Mouse (Mus musculus) G1E (cell line): ENCODE data around the gene Wdr66.

Source experiments
- CTCF ChIP-seq: IDR thresholded peaks from 2 replicates; pipeline ENCODE4 v1.5.1; 2012; ENCODE audit warnings: low read depth, low read length, inconsistent platforms, mixed read lengths
- GATA1 ChIP-seq: IDR thresholded peaks from 2 replicates; pipeline ENCODE4 v1.6.1; 2012; ENCODE audit warnings: borderline replicate concordance, low read length, inconsistent platforms, mixed read lengths
- GATA2 ChIP-seq: IDR thresholded peaks from 2 replicates; pipeline ENCODE4 v1.6.1; 2012; ENCODE audit warnings: low read depth, low read length, inconsistent platforms, borderline replicate concordance
- POLR2AphosphoS5 ChIP-seq: IDR thresholded peaks from 2 replicates; pipeline ENCODE4 v1.6.1; 2012; ENCODE audit warnings: low read depth, low read length, inconsistent platforms; ENCODE audit not compliant: insufficient replicate concordance
- TAL1 ChIP-seq: conservative IDR thresholded peaks from 2 replicates; pipeline ENCODE4 v1.6.1; 2012; ENCODE audit warnings: low read depth, low read length, inconsistent platforms, mixed read lengths

- TF ChIP-seq TAL1: no peak
- no peak for TF ChIP-seq CTCF
- no peak for TF ChIP-seq GATA1
- no peak for TF ChIP-seq POLR2AphosphoS5
- TF ChIP-seq GATA2: no peak
Measured at GRCm38 (mm10) chr5:123347985-123348384, 96.1 kb downstream of the Wdr66 start.
